Mouse (Mus musculus) hindbrain, postnatal 0 days (tissue): ENCODE data around the gene Pan3. TPM values are rescaled to one million over a fixed set of nuclear protein-coding genes. Genes with fewer than 3 reads are reported as not detected.
A peak's percentile ranks its signal among the peaks of the same experiment; 100 is the strongest.

Source experiments
- ATAC-seq: fragments of 200-750 bp; cut with Nextera tagmentation; 2 replicates; pipeline ENCODE4 v1.8.0; 2017; ENCODE audit warnings: mild to moderate bottlenecking, moderate TSS enrichment, moderate library complexity
- DNase-seq: peaks from one replicate; pipeline ENCODE4 v3.0.0-alpha.2; 2015; ENCODE audit warnings: low spot score
- H3K27ac ChIP-seq: fragments of 300-500 bp; sonication (generic); 2 replicates; pipeline ENCODE4 v1.5.1; 2014; ENCODE audit warnings: mild to moderate bottlenecking
- H3K27me3 ChIP-seq: fragments of 300-500 bp; sonication (generic); 2 replicates; pipeline ENCODE4 v1.6.1; 2014; ENCODE audit warnings: low read length, mixed read lengths; ENCODE audit not compliant: insufficient read depth
- H3K36me3 ChIP-seq: fragments of 300-500 bp; sonication (generic); 2 replicates; pipeline ENCODE4 v1.6.1; 2014; ENCODE audit warnings: low read length, mixed read lengths; ENCODE audit not compliant: insufficient read depth
- H3K4me1 ChIP-seq: fragments of 300-500 bp; sonication (generic); 2 replicates; pipeline ENCODE4 v1.6.1; 2014; ENCODE audit warnings: antibody characterized with exemption, low read length, mixed read lengths; ENCODE audit not compliant: insufficient read depth
- H3K4me2 ChIP-seq: fragments of 300-500 bp; sonication (generic); 2 replicates; pipeline ENCODE4 v1.6.1; 2014; ENCODE audit warnings: low read depth, mild to moderate bottlenecking, low read length, moderate library complexity, mixed read lengths
- H3K4me3 ChIP-seq: fragments of 300-500 bp; sonication (generic); 2 replicates; pipeline ENCODE4 v1.5.1; 2014; ENCODE audit warnings: low read length
- H3K9ac ChIP-seq: fragments of 300-500 bp; sonication (generic); replicated peaks from 2 replicates; pipeline ENCODE4 v1.6.1; 2014; ENCODE audit warnings: mild to moderate bottlenecking, low read length, moderate library complexity, mixed read lengths
- H3K9me3 ChIP-seq: fragments of 300-500 bp; sonication (generic); 2 replicates; pipeline ENCODE4 v1.6.1; 2016; ENCODE audit warnings: low read length, mixed read lengths
- CTCF ChIP-seq: IDR thresholded peaks from 2 replicates; pipeline ENCODE4 v1.5.1; 2016; ENCODE audit warnings: antibody characterized with exemption, control low read depth, low read depth
- WGBS: fragments of 180-500 bp; shearing (Covaris S2); extraction: QIAGEN DNeasy Blood & Tissue Kit; methylation state at CpG from one replicate; pipeline ENCODE4 v1.1.7; 2014; 5-methylcytosine and 5-hydroxymethylcytosine counted together
- polyA plus RNA-seq: library from polyadenylated mRNA; unstranded; fragments of >200 nt; fragmentation: Nextera tagmentation; extraction: Ambion mirVana; gene quantifications from 2 replicates; pipeline ENCODE4 v1.2.1, GENCODE M21; 2015
- total RNA-seq: library from RNA; depleted of rRNA; stranded (reverse); fragments of >200 nt; gene quantifications from 2 replicates; pipeline ENCODE4 v1.2.3, GENCODE M21; 2014

Gene Pan3
- total and polyA plus RNA-seq, 2 experiments from 2014 or later = 53.9 to 80.5 TPM

DNA sequence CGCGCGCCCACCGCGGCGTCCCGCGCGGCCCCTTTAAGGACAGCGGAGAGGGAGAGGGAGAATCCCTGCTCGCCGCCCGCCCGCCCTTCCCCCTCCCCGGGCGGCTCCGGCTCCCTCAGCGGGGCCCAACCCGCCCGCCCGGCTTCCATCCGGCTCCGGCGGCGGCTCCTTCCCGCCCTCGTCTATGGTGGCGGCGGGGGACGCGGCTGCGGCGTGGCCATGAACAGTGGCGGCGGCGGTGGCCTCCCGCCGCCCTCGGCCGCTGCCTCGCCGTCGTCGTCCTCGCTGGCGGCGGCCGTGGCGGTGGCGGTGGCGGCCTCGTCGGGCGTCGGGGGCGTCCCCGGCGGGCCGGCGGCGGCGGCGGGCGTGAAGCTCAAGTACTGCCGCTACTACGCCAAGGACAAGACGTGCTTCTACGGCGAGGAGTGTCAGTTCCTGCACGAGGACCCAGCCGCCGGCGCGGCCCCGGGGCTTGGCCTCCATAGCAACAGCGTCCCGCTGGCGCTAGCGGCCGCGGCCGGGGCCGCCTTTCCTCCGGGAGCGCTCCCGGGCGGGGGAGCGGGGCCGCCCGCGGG lies 487 bp downstream of the Pan3 start:
- DNase-seq (peak; percentile 61), ATAC-seq (peak; percentile 86)
- Histone ChIP-seq H3K36me3 (no peaks in the 10 kb centered on the region), H3K27ac (peak overlapping the region; percentile 95), H3K9ac (peak overlapping the region; percentile 94), H3K9me3 (no peaks in the 10 kb centered on the region), H3K4me3 (peak overlapping the region; percentile 95), H3K27me3 (no peaks in the 10 kb centered on the region), H3K4me1 (peaks cover 17% of the 10 kb centered on the region), H3K4me2 (peak overlapping the region; percentile 89)
- TF ChIP-seq CTCF = no peak
- 1% methylated on average over 40 of the region's 91 CpGs for WGBS

DNA sequence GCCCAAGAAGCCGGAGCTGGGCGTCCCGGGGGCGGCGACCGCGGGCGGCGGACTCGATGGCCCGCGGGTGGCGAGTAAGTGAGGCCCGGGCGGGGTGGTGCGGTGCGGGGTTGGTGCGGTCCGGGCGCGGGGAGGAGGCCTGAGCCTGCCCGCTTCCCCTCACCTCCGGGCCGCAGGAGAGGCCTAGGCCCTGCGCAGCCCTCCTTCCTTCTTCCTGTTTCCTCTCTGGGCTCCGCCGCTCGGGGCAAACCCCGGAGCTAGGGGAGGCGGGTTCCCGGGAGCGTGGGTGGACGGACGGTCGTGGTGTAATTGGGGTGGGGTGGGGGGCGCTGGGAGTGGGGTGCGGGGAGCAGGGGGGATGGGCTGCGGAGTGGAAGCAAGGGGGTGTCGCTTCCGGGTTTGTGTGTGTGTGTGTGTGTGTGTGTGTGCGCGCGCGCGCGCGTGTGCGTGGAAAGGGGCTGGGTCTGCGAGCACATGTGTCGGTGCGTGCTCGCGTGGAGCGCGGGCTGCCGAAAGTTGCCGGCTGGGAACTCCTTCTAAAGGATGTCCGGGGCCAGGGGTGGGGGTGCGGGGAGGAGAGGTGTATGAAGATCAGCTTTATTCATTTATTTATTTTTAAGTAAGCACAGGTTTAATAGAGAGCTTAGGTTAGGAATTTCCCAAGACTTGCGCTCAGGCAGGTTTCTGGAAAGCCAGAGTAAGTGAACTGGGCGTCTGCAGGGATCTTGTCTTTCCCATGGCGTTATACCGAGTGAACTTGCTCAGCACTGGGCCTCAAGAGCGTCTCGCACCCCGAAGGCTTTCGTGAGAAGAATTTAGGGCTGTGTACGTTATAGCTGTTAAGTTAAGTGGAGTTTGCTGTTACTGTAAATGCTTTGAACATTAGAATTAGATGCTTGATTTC lies 1.2 kb downstream of the Pan3 start:
- Histone ChIP-seq H3K9me3 (no peaks in the 10 kb centered on the region), H3K27ac (peak overlapping the region; percentile 95), H3K4me2 (peak overlapping the region; percentile 89), H3K9ac (peak overlapping the region; percentile 94), H3K4me1 (peaks cover 25% of the 10 kb centered on the region), H3K27me3 (no peaks in the 10 kb centered on the region), H3K36me3 (no peaks in the 10 kb centered on the region), H3K4me3 (peak overlapping the region; percentile 95)
- under 1% methylated on average over 55 of the region's 68 CpGs for WGBS
- TF ChIP-seq CTCF = no peak
- ATAC-seq = peak; percentile 78
- DNase-seq = peak; percentile 80

DNA sequence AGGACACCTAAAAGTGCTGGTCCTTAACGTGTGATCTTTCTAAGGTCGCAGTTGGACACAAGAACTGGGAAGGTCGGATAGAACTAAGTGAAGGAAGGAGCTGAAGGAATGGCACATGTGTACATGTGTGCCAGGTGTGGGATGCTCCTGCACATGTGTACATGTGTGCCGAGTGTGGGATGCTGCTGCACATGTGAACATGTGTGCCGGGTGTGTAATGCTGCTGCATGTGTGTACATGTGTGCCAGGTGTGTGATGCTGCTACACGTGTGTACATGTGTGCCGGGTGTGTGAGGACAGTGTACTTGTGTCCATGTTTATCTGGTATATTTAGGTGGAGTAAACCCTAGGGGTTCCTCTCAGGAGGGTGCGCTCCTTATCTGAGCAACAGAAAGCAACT lies 3.0 kb downstream of the Pan3 start:
- WGBS = 91% methylated on average over 8 of the region's 8 CpGs
- Histone ChIP-seq H3K4me3 (no peak overlapping the region), H3K4me2 (no peak overlapping the region), H3K9ac (no peak overlapping the region), H3K27ac (no peak overlapping the region), H3K4me1 (peaks cover 26% of the 10 kb centered on the region), H3K36me3 (no peaks in the 10 kb centered on the region), H3K27me3 (no peaks in the 10 kb centered on the region), H3K9me3 (no peaks in the 10 kb centered on the region)
- no peak for TF ChIP-seq CTCF
- no peak for ATAC-seq
- no peak for DNase-seq

DNA sequence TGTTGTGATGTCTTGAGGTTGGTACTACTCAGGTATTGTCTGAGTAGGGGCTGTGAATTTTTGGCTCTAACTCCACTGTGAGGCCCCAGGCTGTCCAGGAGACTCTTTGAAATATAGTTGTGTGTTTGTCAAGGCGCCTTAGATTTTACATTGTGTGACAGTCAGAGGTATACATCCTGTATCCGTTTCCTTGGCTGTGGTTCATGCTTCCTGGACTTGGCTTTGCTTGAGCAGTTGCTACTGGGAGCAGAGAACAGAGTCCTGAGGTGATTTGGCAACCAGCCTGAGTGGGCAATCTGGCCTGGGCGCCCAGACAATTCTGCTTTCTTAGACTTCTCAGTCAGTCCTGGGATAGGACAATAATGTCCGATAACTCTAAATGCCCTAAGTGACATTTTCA lies 5.3 kb downstream of the Pan3 start:
- WGBS = 28% methylated on average over 4 of the region's 4 CpGs
- Histone ChIP-seq H3K9ac (no peak overlapping the region), H3K4me3 (no peak overlapping the region), H3K27ac (peak overlapping the region; percentile 2; the same call in 1 of the 2 replicates), H3K4me1 (peaks cover 26% of the 10 kb centered on the region), H3K36me3 (no peaks in the 10 kb centered on the region), H3K27me3 (no peaks in the 10 kb centered on the region), H3K9me3 (no peaks in the 10 kb centered on the region), H3K4me2 (no peak overlapping the region; the same call in 1 of the 2 replicates)
- DNase-seq (peak; percentile 69), ATAC-seq (no peak)
- no peak for TF ChIP-seq CTCF

DNA sequence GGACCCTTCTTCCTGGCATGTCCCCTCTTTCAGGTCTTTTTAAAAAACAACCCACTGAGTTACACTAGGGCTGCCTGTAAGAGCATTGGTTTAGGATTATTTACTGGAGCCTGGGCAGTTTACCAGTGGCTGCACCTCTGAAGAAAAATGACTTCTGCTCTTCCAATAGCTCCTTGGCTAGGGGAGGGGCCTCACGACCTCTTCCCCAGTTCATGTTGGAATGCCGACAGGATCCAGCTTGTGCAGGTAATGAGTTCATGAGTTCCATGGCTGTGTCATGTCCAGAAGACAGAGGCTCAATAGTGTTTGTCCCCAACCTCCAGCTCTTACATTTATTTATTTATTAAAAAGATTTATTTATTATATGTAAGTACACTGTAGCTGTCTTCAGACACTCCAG lies 5.8 kb downstream of the Pan3 start:
- TF ChIP-seq CTCF = no peak
- no peaks in the 10 kb centered on the region for H3K36me3 ChIP-seq
- peak overlapping the region; percentile 8; the same call in 1 of the 2 replicates for H3K4me2 ChIP-seq
- no peaks in the 10 kb centered on the region for H3K27me3 ChIP-seq
- H3K4me3 ChIP-seq = no peak overlapping the region
- WGBS = 63% methylated on average over 2 of the region's 2 CpGs
- DNase-seq = no peak
- peaks cover 26% of the 10 kb centered on the region for H3K4me1 ChIP-seq
- no peaks in the 10 kb centered on the region for H3K9me3 ChIP-seq
- peak overlapping the region; percentile 2; the same call in 1 of the 2 replicates for H3K27ac ChIP-seq
- ATAC-seq = no peak
- H3K9ac ChIP-seq = no peak overlapping the region

DNA sequence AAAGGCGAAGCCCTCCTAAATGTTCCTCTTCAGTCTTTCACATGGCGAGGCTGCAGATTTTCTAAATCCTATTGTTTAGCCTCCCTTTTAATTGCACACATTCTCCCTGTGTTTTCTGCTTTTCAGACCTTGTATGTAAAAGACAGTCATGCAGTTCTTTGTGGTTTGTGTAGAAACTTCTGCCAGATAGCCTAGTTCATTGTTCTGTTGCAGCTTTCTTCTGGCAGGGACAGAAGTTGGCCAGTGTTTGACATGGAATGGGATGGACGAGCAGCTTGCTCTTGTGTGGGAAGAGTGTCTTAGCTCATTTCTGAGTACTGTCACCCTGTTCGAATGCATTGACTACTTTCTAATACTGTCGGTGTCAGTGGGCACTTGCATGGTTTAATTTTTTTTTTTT lies 6.5 kb downstream of the Pan3 start:
- DNase-seq = no peak
- Histone ChIP-seq H3K27ac (peak overlapping the region; percentile 4; the same call in 1 of the 2 replicates), H3K4me1 (peaks cover 26% of the 10 kb centered on the region), H3K36me3 (no peaks in the 10 kb centered on the region), H3K27me3 (no peaks in the 10 kb centered on the region), H3K4me3 (no peak overlapping the region), H3K9me3 (no peaks in the 10 kb centered on the region), H3K4me2 (no peak overlapping the region), H3K9ac (no peak overlapping the region)
- TF ChIP-seq CTCF = no peak
- WGBS = 51% methylated on average over 5 of the region's 5 CpGs
- ATAC-seq = no peak
